8 mouse cellular contexts compared by ENCODE assay signal in genomic region chr8:47674777-47675710, GRCm38 (mm10). TPM values are rescaled to one million over a fixed set of nuclear protein-coding genes. Genes with fewer than 3 reads are reported as not detected.
DNase-seq lines count a peak whose midpoint lies in the region; ATAC-seq and TF ChIP-seq lines count a peak whose summit lies in the region.

Gene Ing2, minus strand, starts transcription at chr8:47675556.

- no peaks in the 10 kb centered on the region for H3K4me1 ChIP-seq in ES-Bruce4 (ENCODE audit: control insufficient read depth, insufficient read depth, low read length)
- H3K4me1 ChIP-seq in forebrain, embryonic 13.5 days: peaks cover 15% of the 10 kb centered on the region; the same call in 1 of the 2 replicates
- H3K4me1 ChIP-seq in liver, postnatal 0 days (ENCODE audit: insufficient read depth): peaks cover 13% of the 10 kb centered on the region
- no peaks in the 10 kb centered on the region for H3K4me1 ChIP-seq in neural tube, embryonic 14.5 days (ENCODE audit: control insufficient read depth, insufficient read depth, low read length)

- H3K4me3 ChIP-seq in ES-Bruce4 (ENCODE audit: low read depth, low read length): peak within 1 kb of the TSS; percentile 98
- peak within 1 kb of the TSS; percentile 96 for H3K4me3 ChIP-seq in forebrain, embryonic 13.5 days
- H3K4me3 ChIP-seq in liver, postnatal 0 days (ENCODE audit: low read depth, low read length): peak within 1 kb of the TSS; percentile 87
- peak within 1 kb of the TSS; percentile 93 for H3K4me3 ChIP-seq in neural tube, embryonic 14.5 days (ENCODE audit: low read depth, low read length)

- peak within 1 kb of the TSS; percentile 81 for H3K4me2 ChIP-seq in forebrain, embryonic 13.5 days
- peak within 1 kb of the TSS; percentile 90 for H3K4me2 ChIP-seq in liver, postnatal 0 days (ENCODE audit: low read depth, low read length)
- H3K4me2 ChIP-seq in neural tube, embryonic 14.5 days (ENCODE audit: low read depth, low read length): peak within 1 kb of the TSS; percentile 75

- TF ChIP-seq CTCF in ES-Bruce4 (IDR thresholded peaks at IDR 0.05; ENCODE audit: low read depth, low read length): no peak
- TF ChIP-seq CTCF in liver, postnatal 0 days (IDR thresholded peaks at IDR 0.05; ENCODE audit: low read depth): no peak; the same call in 1 of the 2 replicates

- no peak for TF ChIP-seq EP300 in ES-Bruce4 (IDR thresholded peaks at IDR 0.05; ENCODE audit: insufficient read depth, low read depth, low read length)
- no peak; the same call in 1 of the 2 replicates for TF ChIP-seq EP300 in liver, postnatal 0 days (IDR thresholded peaks at IDR 0.05; ENCODE audit: low read depth)

- H3K9ac ChIP-seq in ES-Bruce4 (ENCODE audit: low read depth, poor library complexity, severe bottlenecking): peak within 1 kb of the TSS; percentile 97
- H3K9ac ChIP-seq in forebrain, embryonic 13.5 days: peak within 1 kb of the TSS; percentile 86
- H3K9ac ChIP-seq in liver, postnatal 0 days (replicated peaks): peak within 1 kb of the TSS; percentile 89
- H3K9ac ChIP-seq in neural tube, embryonic 14.5 days (replicated peaks; ENCODE audit: low read depth, low read length): peak within 1 kb of the TSS; percentile 80

- no peaks in the 10 kb centered on the region for H3K27me3 ChIP-seq in ES-Bruce4 (ENCODE audit: control insufficient read depth, insufficient read depth, low read length, poor library complexity, severe bottlenecking)
- no peaks in the 10 kb centered on the region for H3K27me3 ChIP-seq in forebrain, embryonic 13.5 days
- no peaks in the 10 kb centered on the region for H3K27me3 ChIP-seq in liver, postnatal 0 days (ENCODE audit: insufficient read depth, low read length)
- no peaks in the 10 kb centered on the region for H3K27me3 ChIP-seq in neural tube, embryonic 14.5 days (ENCODE audit: control insufficient read depth, insufficient read depth, low read length)

- H3K9me3 ChIP-seq in ES-Bruce4 (replicated peaks; ENCODE audit: control insufficient read depth, insufficient read depth, low read length, poor library complexity, severe bottlenecking): no peaks in the 10 kb centered on the region
- no peaks in the 10 kb centered on the region for H3K9me3 ChIP-seq in forebrain, embryonic 13.5 days (replicated peaks)
- no peaks in the 10 kb centered on the region for H3K9me3 ChIP-seq in liver, postnatal 0 days (ENCODE audit: low read length)
- no peaks in the 10 kb centered on the region for H3K9me3 ChIP-seq in neural tube, embryonic 14.5 days (ENCODE audit: control insufficient read depth, low read length)

- TF ChIP-seq POLR2A in ES-Bruce4 (IDR thresholded peaks at IDR 0.05; ENCODE audit: insufficient read depth, low read length): peak; percentile 14

- under 1% methylated on average over 96 of the region's 106 CpGs for WGBS in forebrain, embryonic 13.5 days
- WGBS in large intestine, adult 2 months: under 1% methylated on average over 101 of the region's 106 CpGs
- WGBS in liver, postnatal 0 days (ENCODE audit: insufficient replicate concordance): 3% methylated on average over 75 of the region's 106 CpGs
- under 1% methylated on average over 79 of the region's 106 CpGs for WGBS in neural tube, embryonic 14.5 days

- peaks cover 5% of the 10 kb centered on the region; the same call in 1 of the 2 replicates for H3K36me3 ChIP-seq in ES-Bruce4 (ENCODE audit: control insufficient read depth, insufficient read depth, low read length, poor library complexity, severe bottlenecking)
- peaks cover 3% of the 10 kb centered on the region; the same call in 1 of the 2 replicates for H3K36me3 ChIP-seq in forebrain, embryonic 13.5 days (ENCODE audit: poor library complexity, severe bottlenecking)
- no peaks in the 10 kb centered on the region for H3K36me3 ChIP-seq in liver, postnatal 0 days (replicated peaks; ENCODE audit: insufficient read depth, low read length)
- no peaks in the 10 kb centered on the region for H3K36me3 ChIP-seq in neural tube, embryonic 14.5 days (ENCODE audit: control insufficient read depth, insufficient read depth, low read length)

- H3K27ac ChIP-seq in ES-Bruce4 (ENCODE audit: insufficient read depth, low read length): peak within 1 kb of the TSS; percentile 86
- H3K27ac ChIP-seq in forebrain, embryonic 13.5 days: peak within 1 kb of the TSS; percentile 91
- peak within 1 kb of the TSS; percentile 97 for H3K27ac ChIP-seq in liver, postnatal 0 days (ENCODE audit: low read depth)
- H3K27ac ChIP-seq in neural tube, embryonic 14.5 days (ENCODE audit: low read depth, low read length): peak within 1 kb of the TSS; percentile 91

- peak; percentile 84 for ATAC-seq in cerebellum, adult (ENCODE audit: insufficient number of reproducible peaks, low FRiP score, low TSS enrichment)
- peak; percentile 92 for ATAC-seq in forebrain, embryonic 13.5 days
- ATAC-seq in liver, postnatal 0 days: peak; percentile 89
- peak; percentile 91 for ATAC-seq in neural tube, embryonic 14.5 days (ENCODE audit: low read depth)

- peak; percentile 100 for DNase-seq in heart, postnatal 10 days
- peak; percentile 97 for DNase-seq in large intestine, adult 2 months (ENCODE audit: low read depth, low spot score)
- peak; percentile 100 for DNase-seq in liver, postnatal 0 days
- DNase-seq in testis, postnatal 10 days (ENCODE audit: low spot score): peak; percentile 100

- intact Hi-C loops in heart, postnatal 10 days (cut with DNase I): loop anchor here (2.0 to 5.0 kb wide), 2 partner anchors 38 to 143 kb away; partner anchors contain the start of genes Cdkn2aip, Rwdd4a and Trappc11

RNA-seq across cellular contexts. Expression of gene Ing2, which starts in this region (rescaled TPM):
- 25.3 and 31.4 TPM in 2 replicates for polyA plus RNA-seq in ES-Bruce4 (2011; ENCODE audit: insufficient read depth, insufficient read length, low read depth, missing spikeins)
- polyA plus RNA-seq in forebrain, embryonic 13.5 days (2015; fragmentation: Nextera tagmentation; extraction: Ambion mirVana): 6.5 and 7.5 TPM in 2 replicates
- 10 to 100 TPM; 10.5 to 11.6 TPM for total RNA-seq in heart, postnatal 10 days (2021)
- 2.4 and 4.4 TPM in 2 replicates for polyA plus RNA-seq in large intestine, adult 2 months (2012; rRNA removed)
- polyA plus RNA-seq in liver, postnatal 0 days (2015; fragmentation: Nextera tagmentation; extraction: Ambion mirVana): 10.3 and 12.6 TPM in 2 replicates
- polyA plus RNA-seq in neural tube, embryonic 14.5 days (2014; fragmentation: Nextera tagmentation; extraction: Ambion mirVana): 7.3 and 10.3 TPM in 2 replicates

Comparison
In these comparisons a context has a peak if more than half of its experiments do, and no peak if none do; other contexts are left out.
1. Peak in every context shown above with its lines: DNase-seq, ATAC-seq, H3K4me3 ChIP-seq and H3K27ac ChIP-seq.